Mouse (Mus musculus) spleen, postnatal 10 days (tissue): ENCODE data around the gene Fhod1.

ENCODE experiments used
- DNase-seq, 2 experiments: peaks; one replicate each; pipeline ENCODE4 v3.0.0; 2021 to 2022; ENCODE audit warnings: low spot score in 2 of 2

The Fhod1 gene

GRCm38 (mm10) chr8:105349096-105349771 is 1.5 kb upstream of the Fhod1 start:
- no peak for DNase-seq

DNA sequence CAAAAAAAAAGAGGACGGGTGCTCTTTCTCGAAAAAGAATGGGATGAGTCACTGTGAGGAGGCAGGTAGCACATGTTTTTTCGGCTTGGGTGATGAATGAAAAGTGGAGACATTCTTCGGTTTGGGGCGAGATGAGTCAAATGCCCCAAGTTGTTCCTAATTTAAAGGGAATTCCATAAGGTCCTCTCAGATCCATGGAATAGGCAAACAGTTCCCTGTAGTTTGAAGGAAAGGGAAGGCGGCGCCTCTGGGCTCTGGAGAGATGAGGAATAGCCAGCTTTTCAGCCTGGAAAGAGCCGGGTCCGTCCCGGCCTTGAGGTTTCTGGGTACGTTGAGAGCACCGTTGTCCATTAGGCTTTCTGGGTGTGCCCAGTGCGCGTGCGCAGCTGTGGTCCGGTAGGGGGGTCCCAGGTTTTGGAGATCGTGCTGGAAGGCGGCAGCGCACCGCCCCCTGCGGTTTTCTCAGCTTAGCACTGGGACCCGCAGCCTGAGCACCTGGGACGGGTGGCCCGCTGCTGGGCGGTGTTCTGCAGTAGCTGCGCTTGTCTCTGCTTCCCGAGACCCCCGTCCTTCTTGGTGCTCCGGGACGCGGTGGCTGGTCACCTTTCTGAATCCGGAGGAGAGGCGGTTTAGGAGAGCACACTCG is 820 bp upstream of the Fhod1 start, which contains the start of gene Slc9a5:
Gene Slc9a5 (plus strand): TSS at position 394 of the 646 bp plus-strand sequence.
- DNase-seq: peak; percentile 34 to 42

GRCm38 (mm10) chr8:105346611-105347427 is 934 bp downstream of the Fhod1 start:
- peak in 1 of 2 experiments; percentile 39 for DNase-seq

DNA sequence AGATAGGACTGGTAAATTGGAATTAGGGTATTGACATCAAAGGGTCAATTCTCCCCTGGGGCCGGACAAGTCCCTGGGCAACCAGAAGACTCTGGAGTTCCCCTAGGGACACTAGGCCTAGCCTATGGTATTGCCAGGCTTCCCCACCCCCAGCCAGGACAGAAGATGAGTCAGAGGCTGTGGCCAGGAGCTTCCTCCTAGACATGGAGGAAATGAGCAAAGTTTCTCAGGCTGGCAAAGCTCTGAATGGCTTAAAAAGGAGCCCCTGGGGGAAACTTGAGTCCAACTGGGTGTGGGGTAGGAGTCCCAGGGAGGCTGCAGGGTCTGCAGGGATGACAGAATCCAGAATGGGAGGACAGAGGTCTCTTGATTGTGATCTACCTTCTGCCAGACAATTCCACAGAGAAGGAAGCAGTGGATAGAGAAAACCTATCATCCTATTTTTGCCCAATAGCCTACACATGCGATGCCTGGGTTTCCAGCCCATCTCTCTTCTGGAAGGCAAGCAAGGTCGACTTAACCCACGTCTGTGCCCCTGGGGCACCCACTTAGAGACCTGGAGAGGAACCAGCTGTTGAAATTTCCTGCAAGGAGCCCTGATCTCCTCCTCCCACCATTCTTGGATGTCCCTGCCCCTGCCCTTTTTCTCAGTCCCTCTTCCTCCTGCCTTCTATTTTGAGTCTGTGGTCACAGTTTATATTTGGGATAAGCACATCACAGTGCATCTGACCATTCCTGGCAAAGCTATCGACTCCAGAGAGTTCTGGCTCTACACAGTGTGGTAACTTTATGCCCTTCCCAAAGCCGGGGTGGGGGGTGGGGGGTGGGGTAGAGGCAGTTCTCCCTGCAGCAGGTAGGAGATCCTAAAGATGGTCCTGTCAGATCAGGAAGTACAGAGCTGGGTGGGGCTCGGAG is 2.4 kb downstream of the Fhod1 start:
- DNase-seq: no peak

GRCm38 (mm10) chr8:105343791-105344574 is 3.8 kb downstream of the Fhod1 start:
- DNase-seq: no peak

DNA sequence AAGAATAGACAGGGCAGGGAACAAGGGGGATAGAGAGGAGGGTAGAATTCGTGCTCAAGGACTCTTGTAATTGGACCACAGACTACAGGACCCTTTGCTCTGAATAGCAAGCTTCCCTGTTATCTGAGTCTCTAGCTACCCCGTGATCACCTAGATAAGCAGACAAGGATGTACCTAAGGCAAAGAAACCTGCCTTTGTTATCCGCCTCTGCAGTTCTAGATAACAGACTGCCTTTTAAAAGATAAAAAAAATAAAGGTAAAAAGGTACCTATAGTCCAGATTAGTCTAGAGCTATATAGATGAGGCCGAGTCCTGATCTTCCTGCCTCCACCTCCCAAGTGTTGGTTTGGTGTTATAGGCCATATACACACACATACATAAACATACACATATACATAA is 5.0 kb downstream of the Fhod1 start:
- DNase-seq: no peak

- no peak for DNase-seq
Observed at GRCm38 (mm10) chr8:105341399-105341798, 6.4 kb downstream of the Fhod1 start.

- no peak for DNase-seq
Observed at GRCm38 (mm10) chr8:105339886-105340635, 7.7 kb downstream of the Fhod1 start.

DNA sequence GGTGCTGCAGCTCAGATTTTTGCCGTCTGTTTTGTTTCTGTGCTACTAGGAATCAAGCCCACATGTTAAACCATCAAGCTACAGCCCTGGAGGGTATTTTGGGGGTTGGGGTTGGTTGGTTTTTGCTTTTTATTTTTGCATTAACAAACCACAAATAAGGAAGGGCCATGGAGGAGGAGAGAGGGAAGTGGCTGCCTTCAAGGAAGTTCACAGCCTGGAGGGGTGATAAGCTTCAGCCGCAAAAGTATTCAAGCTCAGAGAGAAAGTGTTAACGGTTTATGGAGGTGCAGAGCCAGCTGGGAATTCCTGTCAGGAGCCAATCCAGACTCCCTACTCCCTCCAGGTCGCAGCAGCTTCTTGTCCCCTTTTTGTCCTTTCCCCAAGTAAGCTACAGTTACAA is 8.8 kb downstream of the Fhod1 start:
- DNase-seq: no peak

GRCm38 (mm10) chr8:105336373-105337130 is 11.2 kb downstream of the Fhod1 start:
- no peak for DNase-seq

DNA sequence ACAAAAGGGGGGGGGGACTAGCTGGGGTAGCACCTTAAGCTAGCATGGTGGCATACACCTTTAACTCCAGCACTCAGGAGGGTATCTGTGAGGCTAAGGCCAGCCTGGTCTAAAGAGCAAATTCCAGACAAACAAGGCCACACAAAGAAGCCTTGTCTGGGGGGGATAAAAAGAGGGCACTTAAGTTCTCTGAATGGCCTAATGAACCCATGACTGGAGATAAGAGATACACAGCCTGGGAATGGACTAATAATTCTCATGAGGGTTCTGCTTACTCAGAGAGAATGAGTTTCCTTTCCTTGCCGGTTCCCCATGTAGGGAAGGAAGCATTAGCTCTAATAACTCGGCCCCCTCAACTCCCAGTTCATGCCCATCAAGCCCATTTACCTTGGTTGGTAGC is 15.2 kb downstream of the Fhod1 start:
- DNase-seq: no peak

DNA sequence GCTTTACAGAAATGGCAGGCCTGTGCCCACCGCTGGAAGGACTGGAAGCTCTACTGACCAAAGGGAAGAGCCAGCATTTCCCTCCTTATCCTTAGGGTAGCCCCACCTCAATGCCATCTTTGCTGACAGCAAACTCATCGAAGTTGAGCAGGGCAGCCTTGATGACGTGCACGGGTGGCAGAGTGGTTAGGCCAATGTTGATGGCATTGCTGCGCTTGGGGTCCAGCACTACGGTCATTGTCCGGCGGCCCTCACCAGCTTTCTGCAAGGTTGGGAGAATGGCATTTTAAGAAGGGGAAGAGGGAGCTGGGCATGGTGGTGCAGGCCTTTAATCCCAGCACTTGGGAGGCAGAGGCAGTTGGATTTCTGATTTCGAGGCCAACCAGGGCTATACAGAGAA is 15.8 kb downstream of the Fhod1 start:
- DNase-seq: no peak

- DNase-seq: no peak
Observed at GRCm38 (mm10) chr8:105331469-105331868, 16.3 kb downstream of the Fhod1 start.

GRCm38 (mm10) chr8:105330325-105330724 is 17.4 kb downstream of the Fhod1 start:
- no peak for DNase-seq

GRCm38 (mm10) chr8:105326968-105327367 is 20.8 kb downstream of the Fhod1 start:
- DNase-seq: peak in 1 of 2 experiments; percentile 32

GRCm38 (mm10) chr8:105326141-105326672 is 21.5 kb downstream of the Fhod1 start, which contains the start of the genes Lrrc29 and Tmem208:
Lrrc29 (minus strand) TSS chr8:105326278.
Tmem208 (plus strand) TSS chr8:105326354.
- DNase-seq: peak; percentile 98 to 99

DNA sequence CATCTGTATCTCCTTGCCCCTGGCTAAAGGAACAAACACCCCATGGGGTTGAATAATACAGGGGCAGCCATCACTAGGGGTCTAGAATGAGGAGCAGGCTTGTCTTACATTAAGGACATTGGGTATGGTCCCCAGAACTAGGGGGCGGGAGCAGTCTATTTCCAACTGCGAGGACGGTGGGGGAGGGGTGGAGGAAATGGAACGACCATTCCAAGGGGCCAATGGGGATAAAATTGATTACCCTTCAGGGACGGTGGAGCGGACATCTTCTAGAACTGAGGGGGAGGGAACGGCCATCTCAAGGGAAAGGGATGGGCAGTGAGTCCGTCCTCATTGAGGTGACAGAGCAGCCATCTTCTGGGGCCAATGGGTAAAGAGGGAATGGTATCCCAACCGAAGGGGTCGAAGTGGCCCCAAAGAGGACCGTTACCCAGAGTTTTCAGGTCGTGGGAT is 22.1 kb downstream of the Fhod1 start:
- DNase-seq: no peak

DNA sequence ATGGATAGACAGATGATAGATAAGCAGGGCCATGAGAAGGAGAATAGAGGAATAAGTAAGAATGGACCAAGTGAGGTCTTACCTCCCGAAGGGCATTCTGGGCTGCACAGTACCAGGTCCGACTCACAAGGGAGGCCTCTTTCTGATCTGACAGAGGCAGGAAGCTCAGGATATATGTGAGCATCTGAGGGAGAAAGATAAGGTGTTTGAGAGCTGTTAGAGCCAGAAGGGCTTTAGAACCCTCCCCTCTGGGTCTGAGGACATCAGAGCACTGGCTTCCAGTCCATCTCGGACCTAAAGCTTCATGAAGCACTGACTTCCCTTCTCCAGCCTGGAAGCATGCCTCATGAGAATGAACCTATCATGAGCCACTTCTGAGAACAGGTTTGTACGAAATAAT is 24.6 kb downstream of the Fhod1 start:
- peak; percentile 58 to 59 for DNase-seq
